In the genomic region with DNA sequence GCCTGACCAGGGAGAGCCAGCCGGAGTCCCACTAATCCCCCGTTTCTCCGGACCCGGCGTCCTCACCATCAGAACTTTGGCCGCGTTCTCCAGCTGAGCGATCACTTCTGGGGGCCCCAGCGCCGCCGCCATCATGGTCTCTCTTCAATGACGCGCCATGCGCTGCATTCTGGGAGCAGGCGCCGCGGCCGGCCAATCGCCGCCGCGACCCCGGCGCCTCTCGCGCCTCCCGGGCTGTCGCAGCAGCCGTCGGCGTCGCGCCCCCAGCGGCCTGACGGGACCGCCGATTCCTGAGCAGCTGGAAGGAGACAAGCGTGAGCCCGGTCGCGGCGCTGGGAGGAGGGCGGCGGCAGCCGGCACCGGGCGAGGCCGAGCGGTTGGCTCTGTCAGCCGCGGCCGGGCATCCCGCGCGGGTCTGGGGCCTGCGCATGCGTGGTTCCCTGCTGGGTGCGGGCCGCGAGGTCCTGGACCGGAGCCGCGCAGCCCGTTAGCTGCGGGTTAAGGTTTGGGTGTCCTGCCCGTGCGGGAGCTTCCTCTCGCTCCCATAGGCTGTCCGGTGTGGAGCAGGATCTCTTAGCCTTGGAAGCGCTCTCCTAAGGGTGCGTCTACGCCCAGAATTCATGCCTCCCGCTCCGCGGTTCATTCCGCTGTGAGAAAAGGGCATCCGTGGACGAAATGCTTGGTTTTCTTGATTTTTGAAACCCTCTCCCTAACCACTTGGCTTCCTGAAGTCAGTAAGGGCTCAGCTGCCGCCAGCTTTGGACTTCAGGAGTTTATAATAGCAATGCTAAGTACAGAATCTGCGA, we compare ENCODE assay signal across 8 mouse cellular contexts. TPM values are rescaled to one million over a fixed set of nuclear protein-coding genes. Genes with fewer than 3 reads are reported as not detected.
A peak's percentile ranks its signal among the peaks of the same experiment; 100 is the strongest.
DNase-seq lines count a peak whose midpoint lies in the region; ATAC-seq and TF ChIP-seq lines count a peak whose summit lies in the region.

Gene Xpo4, minus strand, starts transcription at position 609 of the 806 bp plus-strand sequence.

- peak; percentile 70 for DNase-seq in adipocyte (ENCODE audit: low spot score)
- DNase-seq in gastrocnemius, adult 8-10 months (ENCODE audit: low spot score in 2 of 2), result peak; percentile 65 to 72
- peak; percentile 91 for DNase-seq in induced T-regulatory cell, adult 2 months (ENCODE audit: low read depth)
- DNase-seq in left cerebral cortex, adult 8-10 months (ENCODE audit: low spot score in 2 of 2), result peak; percentile 72 to 76
- peak; percentile 88 for DNase-seq in right cerebral cortex, adult 18-20 months
- DNase-seq in urinary bladder, adult 2 months (ENCODE audit: low spot score), result peak; percentile 81

- no peak for TF ChIP-seq CTCF in cortical plate, adult 2 months (IDR thresholded peaks at IDR 0.05; ENCODE audit: extremely low read depth, insufficient read depth, low read length)

- 0 out of 2 replicates have a peak, but pooled peaks have one; percentile 33 for TF ChIP-seq POLR2A in cortical plate, adult 2 months (IDR thresholded peaks at IDR 0.05; ENCODE audit: extremely low read depth, insufficient read depth, low read length)

- H3K4me1 ChIP-seq in cortical plate, adult 2 months (ENCODE audit: control insufficient read depth, insufficient read depth, low read length), result no peaks in the 10 kb centered on the region

- peak within 1 kb of the TSS; percentile 79; the same call in 1 of the 2 replicates for H3K27ac ChIP-seq in cortical plate, adult 2 months (ENCODE audit: insufficient read depth, low read length)

- peak; percentile 93 for ATAC-seq in megakaryocyte, adult 5-6 weeks (ENCODE audit: poor library complexity, severe bottlenecking)

- H3K4me3 ChIP-seq in cortical plate, adult 2 months (ENCODE audit: insufficient read depth, low read length), result peak within 1 kb of the TSS; percentile 100

RNA-seq across cellular contexts. Expression of gene Xpo4, which starts in this region (rescaled TPM):
- polyA plus RNA-seq in cortical plate, adult 2 months (2012; rRNA removed), result 6.7 and 7.1 TPM in 2 replicates
- 10 to 100 TPM; 10.0 to 11.7 (median 10.7) TPM for total RNA-seq in gastrocnemius, adult 8-10 months (2022)
- total RNA-seq in left cerebral cortex, adult 8-10 months (2022), result 10 to 100 TPM; 10.9 to 14.8 (median 14.5) TPM
- total RNA-seq in megakaryocyte, adult 5-6 weeks (2015), result 12.6 and 14.2 TPM in 2 replicates
- 17.1 and 19.6 TPM in 2 replicates for total RNA-seq in megakaryocyte, adult 5-6 weeks (2017)
- polyA plus RNA-seq in urinary bladder, adult 2 months (2012; rRNA removed), result 7.6 and 8.8 TPM in 2 replicates

Comparison
In these comparisons a context has a peak if more than half of its experiments do, and no peak if none do; other contexts are left out.
1. Peak in every context shown above with its lines: DNase-seq, ATAC-seq, H3K4me3 ChIP-seq and H3K27ac ChIP-seq.